Mouse (Mus musculus): ENCODE data around the gene Npepl1. TPM values are rescaled to one million over a fixed set of nuclear protein-coding genes. Genes with fewer than 3 reads are reported as not detected.
A peak's percentile ranks its signal among the peaks of the same experiment; 100 is the strongest.

Gene Npepl1
- 10 to 100 TPM; 59.7 to 70.6 TPM for total RNA-seq (2021)
- long read RNA-seq, experiment 1, transcript Npepl1-201 (12 exons, 2,467 nt) = major isoform, 61 of 122 reads
- long read RNA-seq, experiment 1, partial matches to known transcripts = 53 of 122 reads
- long read RNA-seq, experiment 1, other reads (novel, unspliced or antisense) = 8 of 122 reads
- long read RNA-seq, experiment 2, transcript Npepl1-201 (12 exons, 2,467 nt) = major isoform, 109 of 195 reads
- long read RNA-seq, experiment 2, partial matches to known transcripts = 68 of 195 reads
- long read RNA-seq, experiment 2, other reads (novel, unspliced or antisense) = 18 of 195 reads

GRCm38 (mm10) chr2:174109991-174110782, at the start of gene Npepl1:
TSS of gene Npepl1 (plus strand) at chr2:174110349.
- peak; percentile 70 to 72 for DNase-seq
- intact Hi-C loops (cut with DNase I) = loop anchor here (2.0 to 5.0 kb wide), 2 partner anchors 33 to 523 kb away; partner anchors contain the start of gene Stx16

- no peak for DNase-seq
- intact Hi-C loops (cut with DNase I) = no loop called here
Measured at GRCm38 (mm10) chr2:174061219-174061618, 48.9 kb upstream of the Npepl1 start.

GRCm38 (mm10) chr2:174063074-174063473, 47.1 kb upstream of the Npepl1 start:
- peak in 1 of 2 experiments; percentile 37 for DNase-seq
- intact Hi-C loops (cut with DNase I) = no loop called here

GRCm38 (mm10) chr2:174063527-174064211, 46.5 kb upstream of the Npepl1 start:
- DNase-seq = no peak
- intact Hi-C loops (cut with DNase I) = no loop called here

- no peak for DNase-seq
- intact Hi-C loops (cut with DNase I) = no loop called here
Measured at GRCm38 (mm10) chr2:174067793-174068419, 42.2 kb upstream of the Npepl1 start.

GRCm38 (mm10) chr2:174069532-174070049, 40.6 kb upstream of the Npepl1 start:
- no peak for DNase-seq
- intact Hi-C loops (cut with DNase I) = no loop called here

GRCm38 (mm10) chr2:174071406-174071805, 38.7 kb upstream of the Npepl1 start:
- intact Hi-C loops (cut with DNase I) = no loop called here
- no peak for DNase-seq

GRCm38 (mm10) chr2:174073156-174073790, 36.9 kb upstream of the Npepl1 start:
- no peak for DNase-seq
- intact Hi-C loops (cut with DNase I) = no loop called here

- no peak for DNase-seq
- intact Hi-C loops (cut with DNase I) = loop anchor here (5.0 kb wide), 1 partner anchor 487 kb away; no protein-coding TSS in a partner anchor
Measured at GRCm38 (mm10) chr2:174074621-174075020, 35.5 kb upstream of the Npepl1 start.

- no peak for DNase-seq
- intact Hi-C loops (cut with DNase I) = loop anchor here (5.0 kb wide), 1 partner anchor 488 kb away; no protein-coding TSS in a partner anchor
Measured at GRCm38 (mm10) chr2:174075072-174075570, 35.0 kb upstream of the Npepl1 start.

- intact Hi-C loops (cut with DNase I) = loop anchor here (2.0 to 5.0 kb wide), 2 partner anchors 35 to 489 kb away; partner anchors contain the start of gene Npepl1
- peak; percentile 94 to 99 for DNase-seq
Measured at GRCm38 (mm10) chr2:174075673-174076432, 34.3 kb upstream of the Npepl1 start, which contains the start of gene Stx16. TSS of gene Stx16 (plus strand) at chr2:174076308.

- intact Hi-C loops (cut with DNase I) = loop anchor here (2.0 to 5.0 kb wide), 2 partner anchors 34 to 489 kb away; partner anchors contain the start of gene Npepl1
- no peak for DNase-seq
Measured at GRCm38 (mm10) chr2:174076433-174076824, 33.7 kb upstream of the Npepl1 start.

- no peak for DNase-seq
- intact Hi-C loops (cut with DNase I) = loop anchor here (2.0 to 5.0 kb wide), 2 partner anchors 34 to 490 kb away; partner anchors contain the start of gene Npepl1
Measured at GRCm38 (mm10) chr2:174077004-174077695, 33.0 kb upstream of the Npepl1 start.

- intact Hi-C loops (cut with DNase I) = loop anchor here (2.0 to 5.0 kb wide), 2 partner anchors 33 to 491 kb away; partner anchors contain the start of gene Npepl1
Measured at GRCm38 (mm10) chr2:174077776-174078338, 32.3 kb upstream of the Npepl1 start.

GRCm38 (mm10) chr2:174081833-174082232, 28.3 kb upstream of the Npepl1 start:
- intact Hi-C loops (cut with DNase I) = no loop called here
- no peak for DNase-seq

More at GRCm38 (mm10) chr2:174077776-174078338, 32.3 kb upstream of the Npepl1 start:
- DNase-seq = no peak

GRCm38 (mm10) chr2:174082380-174082918, 27.7 kb upstream of the Npepl1 start:
- intact Hi-C loops (cut with DNase I) = no loop called here
- no peak for DNase-seq

GRCm38 (mm10) chr2:174095086-174095485, 15.1 kb upstream of the Npepl1 start:
- intact Hi-C loops (cut with DNase I) = no loop called here
- peak in 1 of 2 experiments; percentile 3 for DNase-seq

Measured in gastrocnemius, postnatal 36 days (tissue).